Mouse (Mus musculus) myocyte (in vitro differentiated cells): ENCODE data around the gene Prkra. TPM values are rescaled to one million over a fixed set of nuclear protein-coding genes. Genes with fewer than 3 reads are reported as not detected.

Experiments
- H3K27me3 ChIP-seq: one replicate; pipeline ENCODE4 v1.6.1; 2011; ENCODE audit not compliant: control insufficient read depth, insufficient read depth, insufficient read length
- H3K36me3 ChIP-seq: one replicate; pipeline ENCODE4 v1.6.1; 2011; ENCODE audit not compliant: control insufficient read depth, insufficient read depth
- H3K4me2 ChIP-seq: one replicate; pipeline ENCODE4 v1.6.1; 2011; ENCODE audit warnings: low read depth, control low read depth
- H3K4me3 ChIP-seq: one replicate; pipeline ENCODE4 v1.5.1; 2011; ENCODE audit warnings: mild to moderate bottlenecking, control low read depth, moderate library complexity
- H3K79me2 ChIP-seq: one replicate; pipeline ENCODE4 v1.6.1; 2011; ENCODE audit not compliant: control insufficient read depth, insufficient read depth
- H3ac ChIP-seq: one replicate; pipeline ENCODE4 v1.6.1; 2011; ENCODE audit not compliant: control insufficient read depth, insufficient read length
- CEBPB ChIP-seq: IDR thresholded peaks from 2 replicates; pipeline ENCODE4 v1.6.1; 2011; ENCODE audit warnings: mild to moderate bottlenecking, moderate library complexity; ENCODE audit not compliant: poor library complexity, insufficient read depth, severe bottlenecking
- E2F4 ChIP-seq: IDR thresholded peaks from one replicate; pipeline ENCODE4 v1.6.1; 2011; ENCODE audit warnings: mild to moderate bottlenecking, control low read depth, moderate library complexity; ENCODE audit not compliant: insufficient read depth
- MAX ChIP-seq: IDR thresholded peaks from one replicate; pipeline ENCODE4 v1.6.1; 2011; ENCODE audit warnings: low read depth, mild to moderate bottlenecking, control low read depth
- MYOD1 ChIP-seq, 3 experiments: IDR thresholded peaks; one replicate each; pipeline ENCODE4 v1.6.1; 2011; ENCODE audit warnings: control low read depth in 2 of 3, low read depth in 2 of 3, mild to moderate bottlenecking in 2 of 3, moderate library complexity in 1 of 3; ENCODE audit not compliant: insufficient read length in 2 of 3, control insufficient read depth in 1 of 3
- MYOG ChIP-seq, 3 experiments: IDR thresholded peaks; one replicate each; pipeline ENCODE4 v1.6.1; 2011; ENCODE audit warnings: control low read depth in 2 of 3, low read depth in 2 of 3, mild to moderate bottlenecking in 2 of 3; ENCODE audit not compliant: insufficient read length in 2 of 3, control insufficient read depth in 1 of 3, insufficient read depth in 1 of 3
- POLR2A ChIP-seq: IDR thresholded peaks from one replicate; pipeline ENCODE4 v1.6.1; 2011; ENCODE audit warnings: low read depth, mild to moderate bottlenecking, control low read depth, moderate library complexity; ENCODE audit not compliant: insufficient read length
- POLR2AphosphoS2 ChIP-seq: IDR thresholded peaks from one replicate; pipeline ENCODE4 v1.6.1; 2011; ENCODE audit warnings: low read depth, control low read depth; ENCODE audit not compliant: insufficient read length
- REST ChIP-seq: IDR thresholded peaks from one replicate; pipeline ENCODE4 v1.6.1; 2011; ENCODE audit warnings: mild to moderate bottlenecking, control low read depth, moderate library complexity; ENCODE audit not compliant: insufficient read depth, insufficient read length
- SRF ChIP-seq: IDR thresholded peaks from one replicate; pipeline ENCODE4 v1.6.1; 2011; ENCODE audit warnings: low read depth; ENCODE audit not compliant: control insufficient read depth, insufficient read length
- TCF12 ChIP-seq: IDR thresholded peaks from one replicate; pipeline ENCODE4 v1.6.1; 2011; ENCODE audit warnings: mild to moderate bottlenecking, control low read depth; ENCODE audit not compliant: poor library complexity, insufficient read depth, severe bottlenecking
- TCF3 ChIP-seq: IDR thresholded peaks from one replicate; pipeline ENCODE4 v1.6.1; 2011; ENCODE audit warnings: low read depth, control low read depth; ENCODE audit not compliant: insufficient read length
- USF1 ChIP-seq: IDR thresholded peaks from one replicate; pipeline ENCODE4 v1.6.1; 2011; ENCODE audit warnings: low read depth, mild to moderate bottlenecking, control low read depth, moderate library complexity
- polyA plus RNA-seq: library from polyadenylated mRNA; unstranded; fragments of >200 nt; fragmentation: generic; extraction: Trizol; gene quantifications from one replicate; pipeline ENCODE4 v1.2.1, GENCODE M21; 2012; ENCODE audit warnings: missing spikeins

The Prkra gene
- polyA plus RNA-seq, 1 experiment, result 15.3 TPM

DNA sequence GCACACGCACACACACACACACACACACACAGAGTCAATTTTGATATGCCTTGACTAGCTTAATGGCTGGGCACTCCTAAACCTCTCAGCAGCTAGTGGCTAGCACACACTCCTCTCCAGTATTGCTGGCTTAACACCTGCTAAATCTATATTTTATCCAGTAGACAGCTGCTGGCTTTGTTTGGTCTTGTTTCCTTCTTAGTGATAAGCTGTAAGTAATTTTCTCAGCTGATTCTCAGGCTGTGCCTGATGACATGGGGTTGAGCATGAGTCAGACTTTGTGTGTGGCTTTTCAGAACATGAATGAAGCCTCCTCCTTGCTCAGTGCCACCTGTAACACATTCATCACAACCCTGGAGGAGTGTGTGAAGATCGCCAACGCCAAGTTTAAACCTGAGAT lies 39.2 kb upstream of the Prkra start:
- no peak overlapping the region for H3ac ChIP-seq
- H3K4me2 ChIP-seq, result no peak overlapping the region
- TF ChIP-seq CEBPB, result no peak
- peak; percentile 9 to 42 (median 11) for TF ChIP-seq MYOG (IDR thresholded peaks at IDR 0.05; ENCODE audit: control insufficient read depth in 1 of 3, insufficient read depth in 1 of 3, insufficient read length in 2 of 3, low read depth in 2 of 3)
- peak; percentile 43 to 69 (median 56) for TF ChIP-seq MYOD1 (IDR thresholded peaks at IDR 0.05; ENCODE audit: control insufficient read depth in 1 of 3, insufficient read length in 2 of 3, low read depth in 2 of 3)
- H3K36me3 ChIP-seq, result peaks cover 23% of the 10 kb centered on the region
- H3K4me3 ChIP-seq, result no peak overlapping the region
- no peaks in the 10 kb centered on the region for H3K27me3 ChIP-seq
- H3K79me2 ChIP-seq, result no peaks in the 10 kb centered on the region

DNA sequence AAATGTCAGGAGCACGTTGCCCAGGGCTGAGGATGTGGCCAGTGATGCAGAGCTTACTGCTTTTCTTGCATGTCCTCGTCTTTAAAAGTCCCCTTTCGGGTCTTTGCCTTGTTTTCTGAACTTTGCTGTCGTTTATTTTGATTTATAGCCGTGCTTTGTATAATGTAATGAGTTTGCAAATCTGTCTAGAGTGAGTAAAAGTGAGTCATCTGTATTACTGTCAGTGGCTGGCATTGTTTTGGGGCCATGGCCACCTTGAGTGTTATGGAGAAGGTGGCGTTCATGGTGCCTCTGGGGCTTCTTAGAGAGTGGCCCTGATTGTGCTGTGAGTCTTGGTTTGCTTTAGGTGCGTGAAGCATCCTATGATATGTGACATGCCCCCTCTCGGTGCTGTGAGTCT lies 34.5 kb upstream of the Prkra start:
- no peak overlapping the region for H3ac ChIP-seq

DNA sequence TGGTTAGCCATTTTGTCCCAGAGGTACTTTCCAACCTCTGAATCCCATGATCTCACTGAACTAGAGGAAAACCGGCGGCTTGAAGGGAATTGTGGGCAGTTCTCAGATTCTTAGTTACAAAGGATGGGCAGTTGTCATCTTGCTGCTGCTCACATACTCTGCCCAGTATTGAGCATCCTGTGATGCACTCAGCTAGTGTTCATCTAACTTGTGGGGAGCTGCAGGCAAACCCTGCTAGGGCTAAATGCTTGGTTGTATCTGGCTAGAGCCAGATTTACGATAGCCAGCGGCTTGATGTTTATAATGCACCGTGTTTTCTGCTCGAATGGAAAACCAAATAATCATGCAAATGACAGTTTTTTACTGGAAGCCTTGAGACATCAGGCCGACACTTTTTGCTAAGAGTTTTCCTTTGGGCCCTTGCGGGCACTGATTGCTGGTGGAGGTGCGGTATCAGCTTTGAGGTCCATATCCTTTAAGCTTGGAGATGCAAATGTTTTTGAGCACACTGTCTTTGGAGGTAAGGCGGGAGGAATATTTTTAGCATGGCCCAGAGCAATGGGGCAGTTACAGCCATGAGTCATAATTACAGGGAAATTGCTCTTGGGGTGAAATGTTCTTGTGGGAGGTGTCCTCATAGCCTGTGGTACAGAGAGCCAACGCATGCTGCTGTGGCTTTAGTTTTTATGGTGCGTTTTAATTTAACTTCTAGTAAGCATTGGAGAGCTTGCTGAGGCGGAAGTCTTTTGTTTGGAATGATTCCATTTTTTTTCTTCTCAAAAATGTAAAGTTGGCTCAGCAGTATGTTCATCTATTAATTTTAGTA lies 28.8 kb upstream of the Prkra start:
- Histone ChIP-seq H3K27me3 (no peaks in the 10 kb centered on the region), H3K79me2 (peaks cover 53% of the 10 kb centered on the region), H3K36me3 (peaks cover 10% of the 10 kb centered on the region), H3K4me3 (peak overlapping the region; percentile 37), H3ac (no peak overlapping the region), H3K4me2 (peak overlapping the region; percentile 91)
- TF ChIP-seq MYOD1 (IDR thresholded peaks at IDR 0.05; ENCODE audit: control insufficient read depth in 1 of 3, insufficient read length in 2 of 3, low read depth in 2 of 3) (no peak), MAX (no peak), CEBPB (peak; percentile 34; the same call in 1 of the 2 replicates)

More for the DNA sequence above, 34.5 kb upstream of the Prkra start:
- peaks cover 31% of the 10 kb centered on the region for H3K36me3 ChIP-seq
- H3K79me2 ChIP-seq, result peaks cover 35% of the 10 kb centered on the region
- no peaks in the 10 kb centered on the region for H3K27me3 ChIP-seq
- H3K4me2 ChIP-seq, result no peak overlapping the region
- no peak overlapping the region for H3K4me3 ChIP-seq
- TF ChIP-seq POLR2AphosphoS2, result no peak
- TF ChIP-seq USF1, result no peak
- no peak for TF ChIP-seq MYOD1 (IDR thresholded peaks at IDR 0.05; ENCODE audit: control insufficient read depth in 1 of 3, insufficient read length in 2 of 3, low read depth in 2 of 3)
- no peak for TF ChIP-seq MYOG (IDR thresholded peaks at IDR 0.05; ENCODE audit: control insufficient read depth in 1 of 3, insufficient read depth in 1 of 3, insufficient read length in 2 of 3, low read depth in 2 of 3)
- no peak for TF ChIP-seq SRF
- no peak for TF ChIP-seq MAX
- no peak for TF ChIP-seq CEBPB
- TF ChIP-seq TCF3, result no peak
- no peak for TF ChIP-seq E2F4
- TF ChIP-seq POLR2A, result no peak
- TF ChIP-seq TCF12, result no peak
- TF ChIP-seq REST, result no peak

DNA sequence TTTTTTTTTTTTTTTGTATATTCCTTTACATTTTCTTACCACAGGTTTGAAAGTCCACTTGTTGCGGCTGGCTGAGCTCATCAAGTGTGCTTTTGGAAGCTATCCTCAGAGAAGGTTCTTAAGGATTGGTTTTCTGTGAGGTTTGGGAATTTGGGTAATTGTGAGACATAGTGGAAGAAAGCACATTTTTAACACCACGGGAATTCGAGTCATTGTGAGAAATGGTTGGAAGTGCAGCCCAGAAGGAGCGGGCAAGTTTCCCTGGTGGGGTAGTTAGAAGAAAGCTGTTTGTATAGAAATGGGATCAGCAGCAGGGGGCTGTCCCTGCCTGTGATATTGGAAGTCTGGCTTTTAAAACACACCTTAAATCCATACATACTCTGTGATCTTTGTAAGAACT lies 28.1 kb upstream of the Prkra start:
- Histone ChIP-seq H3K4me2 (peak overlapping the region; percentile 91), H3K4me3 (peak overlapping the region; percentile 37), H3K79me2 (peaks cover 53% of the 10 kb centered on the region), H3ac (peak overlapping the region; percentile 8), H3K27me3 (no peaks in the 10 kb centered on the region), H3K36me3 (peaks cover 7% of the 10 kb centered on the region)
- TF ChIP-seq USF1 (no peak), SRF (no peak), POLR2AphosphoS2 (no peak), TCF12 (no peak)

DNA sequence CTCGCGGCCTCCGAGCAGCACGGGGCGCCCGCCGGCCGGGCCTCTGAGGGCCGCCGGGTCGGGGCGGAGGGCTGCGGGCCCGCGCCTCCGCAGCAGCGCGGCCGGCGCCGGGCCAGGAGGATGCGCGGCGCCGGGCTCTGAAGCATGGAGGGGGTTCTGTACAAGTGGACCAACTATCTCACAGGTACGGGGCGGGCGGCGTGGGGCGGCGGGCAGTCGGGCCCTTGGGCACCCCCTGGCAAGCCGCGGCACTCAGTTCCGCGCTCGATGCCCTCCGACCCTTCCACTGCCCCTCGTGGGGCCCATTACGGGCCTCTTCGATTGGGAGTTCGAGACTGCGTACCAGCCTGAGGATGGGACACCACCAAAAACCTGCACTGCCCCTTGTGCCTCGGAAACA lies 27.6 kb upstream of the Prkra start:
- TF ChIP-seq MAX (no peak), TCF3 (no peak)
- Histone ChIP-seq H3ac (peak overlapping the region; percentile 8), H3K27me3 (no peaks in the 10 kb centered on the region), H3K4me2 (peak overlapping the region; percentile 91), H3K79me2 (peaks cover 50% of the 10 kb centered on the region), H3K36me3 (peaks cover 3% of the 10 kb centered on the region), H3K4me3 (peak overlapping the region; percentile 37)
